Mouse (Mus musculus) lung, embryonic 14.5 days (tissue): ENCODE data around the gene Pyy. TPM values are rescaled to one million over a fixed set of nuclear protein-coding genes. Genes with fewer than 3 reads are reported as not detected.

Experiments used
- ATAC-seq: fragments of 200-750 bp; cut with Nextera tagmentation; 2 replicates; pipeline ENCODE4 v1.8.0; 2017; ENCODE audit warnings: mild to moderate bottlenecking, moderate TSS enrichment, moderate library complexity; ENCODE audit not compliant: insufficient read depth
- DNase-seq: peaks from one replicate; pipeline ENCODE4 v3.0.0-alpha.2; 2015
- H3K27ac ChIP-seq: fragments of 300-500 bp; sonication (generic); 2 replicates; pipeline ENCODE4 v1.5.1; 2014; ENCODE audit warnings: low read depth, mild to moderate bottlenecking, moderate library complexity
- H3K27me3 ChIP-seq: fragments of 300-500 bp; sonication (generic); 2 replicates; pipeline ENCODE4 v1.6.1; 2014; ENCODE audit warnings: low read length, control low read depth; ENCODE audit not compliant: insufficient read depth
- H3K36me3 ChIP-seq: fragments of 300-500 bp; sonication (generic); 2 replicates; pipeline ENCODE4 v1.6.1; 2014; ENCODE audit warnings: control low read depth; ENCODE audit not compliant: insufficient read depth
- H3K4me1 ChIP-seq: fragments of 300-500 bp; sonication (generic); 2 replicates; pipeline ENCODE4 v1.6.1; 2014; ENCODE audit warnings: antibody characterized with exemption, control low read depth; ENCODE audit not compliant: insufficient read depth
- H3K4me2 ChIP-seq: fragments of 300-500 bp; sonication (generic); 2 replicates; pipeline ENCODE4 v1.6.1; 2014; ENCODE audit warnings: mild to moderate bottlenecking
- H3K4me3 ChIP-seq: fragments of 300-500 bp; sonication (generic); 2 replicates; pipeline ENCODE4 v1.5.1; 2014; ENCODE audit warnings: low read depth, low read length
- H3K9ac ChIP-seq: fragments of 300-500 bp; sonication (generic); 2 replicates; pipeline ENCODE4 v1.6.1; 2014
- H3K9me3 ChIP-seq: fragments of 300-500 bp; sonication (generic); 2 replicates; pipeline ENCODE4 v1.6.1; 2016; ENCODE audit warnings: low read depth, low read length, control low read depth
- CTCF ChIP-seq: IDR thresholded peaks from 2 replicates; pipeline ENCODE4 v1.5.1; 2016; ENCODE audit warnings: antibody characterized with exemption, low read depth
- WGBS: fragments of 180-500 bp; shearing (Covaris S2); extraction: QIAGEN DNeasy Blood & Tissue Kit; methylation state at CpG from one replicate; pipeline ENCODE4 v1.1.7; 2014; 5-methylcytosine and 5-hydroxymethylcytosine counted together
- polyA plus RNA-seq: library from polyadenylated mRNA; unstranded; fragments of >200 nt; fragmentation: Nextera tagmentation; extraction: Ambion mirVana; gene quantifications from 2 replicates; pipeline ENCODE4 v1.2.1, GENCODE M21; 2014

The Pyy gene
- polyA plus RNA-seq, 1 experiment from 2014 or later: not detected

DNA sequence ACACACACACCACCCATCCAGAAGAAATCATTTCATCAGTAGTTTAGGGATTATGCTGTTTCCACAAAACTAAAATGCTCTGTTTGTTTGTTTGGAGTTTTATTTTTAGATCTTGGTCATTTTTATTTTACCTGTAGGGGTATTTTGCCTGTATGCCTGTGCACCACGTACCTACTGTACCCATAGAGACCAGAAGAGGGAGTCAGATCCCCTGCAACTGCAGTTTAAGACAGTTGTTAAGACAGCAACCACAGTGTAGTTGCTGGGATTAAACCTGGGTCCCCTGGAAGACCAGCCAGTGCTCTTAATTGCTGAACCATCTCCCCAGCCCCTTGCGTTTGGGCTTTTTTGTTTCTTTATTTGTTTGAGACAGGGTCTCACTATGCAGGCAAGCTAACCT, 38.7 kb downstream of the Pyy start:
- H3K9ac ChIP-seq: no peak overlapping the region
- 0 out of 2 replicates have a peak, but pooled peaks cover 3% of the 10 kb centered on the region for H3K4me1 ChIP-seq
- ATAC-seq (no peak), DNase-seq (peak; percentile 46)
- no peak overlapping the region for H3K27ac ChIP-seq
- 43% methylated on average over 2 of the region's 2 CpGs for WGBS
- H3K4me3 ChIP-seq: no peak overlapping the region
- 0 out of 2 replicates have a peak, but pooled peaks cover 4% of the 10 kb centered on the region for H3K36me3 ChIP-seq
- H3K27me3 ChIP-seq: no peaks in the 10 kb centered on the region
- peak; percentile 55 for TF ChIP-seq CTCF
- H3K4me2 ChIP-seq: no peak overlapping the region
- H3K9me3 ChIP-seq: no peaks in the 10 kb centered on the region

GRCm38 (mm10) chr11:102063076-102063475, 44.6 kb downstream of the Pyy start:
- WGBS: 75% methylated on average over 13 of the region's 13 CpGs

GRCm38 (mm10) chr11:102061941-102062473, 45.6 kb downstream of the Pyy start:
- Histone ChIP-seq H3K4me1 (no peaks in the 10 kb centered on the region), H3K27me3 (no peaks in the 10 kb centered on the region), H3K9ac (no peak overlapping the region), H3K27ac (no peak overlapping the region), H3K36me3 (0 out of 2 replicates have a peak, but pooled peaks cover 28% of the 10 kb centered on the region), H3K9me3 (no peaks in the 10 kb centered on the region), H3K4me2 (peak overlapping the region; percentile 83), H3K4me3 (no peak overlapping the region)
- ATAC-seq (no peak), DNase-seq (no peak)
- TF ChIP-seq CTCF: no peak
- 28% methylated on average over 16 of the region's 16 CpGs for whole genome bisulfite sequencing

More at GRCm38 (mm10) chr11:102063076-102063475, 44.6 kb downstream of the Pyy start:
- no peak overlapping the region for H3K4me3 ChIP-seq
- no peaks in the 10 kb centered on the region for H3K9me3 ChIP-seq
- H3K36me3 ChIP-seq: 0 out of 2 replicates have a peak, but pooled peaks cover 28% of the 10 kb centered on the region
- no peak for DNase-seq
- no peak overlapping the region for H3K27ac ChIP-seq
- H3K4me2 ChIP-seq: no peak overlapping the region
- TF ChIP-seq CTCF: no peak
- H3K9ac ChIP-seq: no peak overlapping the region
- ATAC-seq: no peak
- H3K27me3 ChIP-seq: no peaks in the 10 kb centered on the region
- H3K4me1 ChIP-seq: no peaks in the 10 kb centered on the region

- Histone ChIP-seq H3K27ac (no peak overlapping the region), H3K4me3 (peak overlapping the region; percentile 26), H3K9ac (peak overlapping the region; percentile 28; the same call in 1 of the 2 replicates), H3K36me3 (0 out of 2 replicates have a peak, but pooled peaks cover 28% of the 10 kb centered on the region), H3K9me3 (no peaks in the 10 kb centered on the region), H3K27me3 (no peaks in the 10 kb centered on the region), H3K4me2 (peak overlapping the region; percentile 83), H3K4me1 (no peaks in the 10 kb centered on the region)
- WGBS: 5% methylated on average over 23 of the region's 23 CpGs
- DNase-seq (peak; percentile 89), ATAC-seq (peak; percentile 63; the same call in 1 of the 2 replicates)
- peak; percentile 98 for TF ChIP-seq CTCF
Observed at GRCm38 (mm10) chr11:102061236-102061940, 46.2 kb downstream of the Pyy start.

Other genes starting within 250 kb of the Pyy start
- gene Meox1, start 213.5 kb downstream of the Pyy start, polyA plus RNA-seq: 7.9 and 9.3 TPM in 2 replicates
- gene Sost, start 140.8 kb downstream of the Pyy start, polyA plus RNA-seq: not detected in 2 replicates
- not detected in 2 replicates for gene Cfap97d1, start 123.6 kb downstream of the Pyy start, polyA plus RNA-seq
- 15.7 and 16.9 TPM in 2 replicates for gene Dusp3, start 120.8 kb downstream of the Pyy start, polyA plus RNA-seq
- gene Mpp3, start 79.4 kb downstream of the Pyy start, polyA plus RNA-seq: 4.0 and 4.9 TPM in 2 replicates
- 0.17 and 0.23 TPM in 2 replicates for gene Cd300lg, start 66.3 kb downstream of the Pyy start, polyA plus RNA-seq
- 4.9 and 6.3 TPM in 2 replicates for gene Mpp2, start 19.3 kb downstream of the Pyy start, polyA plus RNA-seq
- gene Ppy, start 6.5 kb downstream of the Pyy start, polyA plus RNA-seq: not detected in 2 replicates
- gene Nags, start 37.7 kb upstream of the Pyy start, polyA plus RNA-seq: not detected in 2 replicates
- gene Tmem101, start 48.6 kb upstream of the Pyy start, polyA plus RNA-seq: 26.3 and 26.8 TPM in 2 replicates
- 93.2 and 109 TPM in 2 replicates for gene Lsm12, start 77.5 kb upstream of the Pyy start, polyA plus RNA-seq
- 31.0 and 34.5 TPM in 2 replicates for gene G6pc3, start 81.8 kb upstream of the Pyy start, polyA plus RNA-seq
- gene Hdac5, start 122.3 kb upstream of the Pyy start, polyA plus RNA-seq: 41.1 and 42.7 TPM in 2 replicates
- gene BC030867, start 141.1 kb upstream of the Pyy start, polyA plus RNA-seq: 21.4 and 22.2 TPM in 2 replicates
- 0.08 TPM in 1 of 2 replicates, not detected in the other for gene Asb16, start 160.9 kb upstream of the Pyy start, polyA plus RNA-seq
- gene Tmub2, start 177.1 kb upstream of the Pyy start, polyA plus RNA-seq: 48.8 and 49.9 TPM in 2 replicates
- 17.4 TPM in 2 replicates for gene Atxn7l3, start 188.8 kb upstream of the Pyy start, polyA plus RNA-seq
- gene Ubtf, start 211.9 kb upstream of the Pyy start, polyA plus RNA-seq: 86.0 and 93.8 TPM in 2 replicates